In the genomic region with DNA sequence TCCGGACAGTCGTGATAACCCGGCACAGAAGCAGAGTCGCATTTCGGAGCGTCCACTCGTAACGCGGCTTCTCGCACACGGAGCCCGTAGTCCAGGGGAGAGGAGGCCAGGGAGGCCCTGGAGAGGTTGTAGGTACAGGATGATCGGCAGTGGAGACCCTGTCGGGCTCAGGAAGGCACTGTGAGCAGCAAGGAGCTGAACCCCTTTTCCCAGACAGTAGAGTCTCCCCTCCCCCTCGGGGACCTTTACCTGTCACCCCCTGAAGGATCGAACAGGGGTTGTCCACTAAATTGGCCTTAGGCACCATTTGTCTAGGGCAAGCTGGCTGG, we compare ENCODE assay signal across 8 mouse cellular contexts.
A peak's percentile ranks its signal among the peaks of the same experiment; 100 is the strongest.
DNase-seq lines count a peak whose midpoint lies in the region; ATAC-seq lines count a peak whose summit lies in the region.
"Not testable (repeated sequence)": the region's sequence is repeated elsewhere in the genome, so short reads cannot be mapped to it uniquely, and the experiment has no call there.

No protein-coding gene starts in this region.

- 57% methylated on average over 16 of the region's 16 CpGs for WGBS in embryonic facial prominence, embryonic 13.5 days
- WGBS in heart, embryonic 12.5 days = 46% methylated on average over 16 of the region's 16 CpGs
- WGBS in intestine, embryonic 14.5 days = 58% methylated on average over 16 of the region's 16 CpGs
- 62% methylated on average over 16 of the region's 16 CpGs for WGBS in limb, embryonic 15.5 days
- WGBS in liver, embryonic 16.5 days (ENCODE audit: insufficient replicate concordance) = 37% methylated on average over 16 of the region's 16 CpGs
- WGBS in midbrain, embryonic 13.5 days = 58% methylated on average over 16 of the region's 16 CpGs
- WGBS in stomach, embryonic 16.5 days = 46% methylated on average over 16 of the region's 16 CpGs

- peak; percentile 32; the same call in 1 of the 2 replicates for ATAC-seq in embryonic facial prominence, embryonic 13.5 days (ENCODE audit: insufficient number of reproducible peaks, insufficient read depth, low FRiP score, low TSS enrichment, low read depth)
- ATAC-seq in heart, embryonic 12.5 days (ENCODE audit: insufficient number of reproducible peaks, low FRiP score); intestine, embryonic 14.5 days (replicated peaks; ENCODE audit: low FRiP score, low TSS enrichment, low read depth); stomach, embryonic 16.5 days (ENCODE audit: insufficient read depth, low FRiP score): not testable (repeated sequence)
- ATAC-seq in limb, embryonic 15.5 days (ENCODE audit: insufficient number of reproducible peaks, low FRiP score, low TSS enrichment, low read depth) = 0 out of 2 replicates have a peak, but pooled peaks have one; percentile 10
- ATAC-seq in liver, embryonic 16.5 days (ENCODE audit: low read depth) = peak; percentile 2; the same call in 1 of the 2 replicates
- 0 out of 2 replicates have a peak, but pooled peaks have one; percentile 14 for ATAC-seq in midbrain, embryonic 13.5 days

- peaks cover 16% of the 10 kb centered on the region; the same call in 1 of the 2 replicates for H3K9me3 ChIP-seq in embryonic facial prominence, embryonic 13.5 days
- peaks cover 23% of the 10 kb centered on the region for H3K9me3 ChIP-seq in heart, embryonic 12.5 days (replicated peaks)
- not testable (repeated sequence) for H3K9me3 ChIP-seq in intestine, embryonic 14.5 days (ENCODE audit: control insufficient read depth, low read length); limb, embryonic 15.5 days; liver, embryonic 16.5 days (replicated peaks; ENCODE audit: control insufficient read depth, low read length); stomach, embryonic 16.5 days (replicated peaks; ENCODE audit: control insufficient read depth, low read length)
- peaks cover 29% of the 10 kb centered on the region for H3K9me3 ChIP-seq in midbrain, embryonic 13.5 days

- peak; percentile 4 for DNase-seq in 3134 (ENCODE audit: extremely low read depth, insufficient read length, low spot score)
- DNase-seq in intestine, embryonic 14.5 days (ENCODE audit: low spot score) = not testable (repeated sequence)

- H3K27ac ChIP-seq in embryonic facial prominence, embryonic 13.5 days; heart, embryonic 12.5 days (ENCODE audit: poor library complexity, severe bottlenecking); intestine, embryonic 14.5 days (ENCODE audit: low read depth); limb, embryonic 15.5 days; liver, embryonic 16.5 days (ENCODE audit: low read length); midbrain, embryonic 13.5 days; stomach, embryonic 16.5 days (ENCODE audit: low read length): not testable (repeated sequence)

- not testable (repeated sequence) for H3K4me1 ChIP-seq in embryonic facial prominence, embryonic 13.5 days; heart, embryonic 12.5 days (replicated peaks); intestine, embryonic 14.5 days (replicated peaks; ENCODE audit: control insufficient read depth, insufficient read depth, low read length); limb, embryonic 15.5 days; liver, embryonic 16.5 days (ENCODE audit: control insufficient read depth, low read depth, low read length); midbrain, embryonic 13.5 days (replicated peaks); stomach, embryonic 16.5 days (ENCODE audit: control insufficient read depth, insufficient read depth, low read length)

- H3K4me2 ChIP-seq in embryonic facial prominence, embryonic 13.5 days; limb, embryonic 15.5 days; liver, embryonic 16.5 days (ENCODE audit: low read depth, low read length); midbrain, embryonic 13.5 days (replicated peaks): not testable (repeated sequence)
- H3K4me2 ChIP-seq in heart, embryonic 12.5 days = peak overlapping the region; percentile 51
- peak overlapping the region; percentile 22; the same call in 1 of the 2 replicates for H3K4me2 ChIP-seq in intestine, embryonic 14.5 days (ENCODE audit: low read length)
- H3K4me2 ChIP-seq in stomach, embryonic 16.5 days (ENCODE audit: low read depth, low read length) = peak overlapping the region; percentile 29; the same call in 1 of the 2 replicates

- H3K36me3 ChIP-seq in embryonic facial prominence, embryonic 13.5 days; heart, embryonic 12.5 days; intestine, embryonic 14.5 days (ENCODE audit: control insufficient read depth, insufficient read depth, low read length); limb, embryonic 15.5 days; liver, embryonic 16.5 days (ENCODE audit: control insufficient read depth, insufficient read depth); midbrain, embryonic 13.5 days; stomach, embryonic 16.5 days (ENCODE audit: control insufficient read depth, insufficient read depth, low read length): not testable (repeated sequence)

- not testable (repeated sequence) for H3K4me3 ChIP-seq in embryonic facial prominence, embryonic 13.5 days; heart, embryonic 12.5 days; intestine, embryonic 14.5 days (ENCODE audit: low read depth, low read length); limb, embryonic 15.5 days; liver, embryonic 16.5 days (ENCODE audit: low read depth, low read length); midbrain, embryonic 13.5 days (replicated peaks); stomach, embryonic 16.5 days (replicated peaks; ENCODE audit: low read length)

- H3K9ac ChIP-seq in embryonic facial prominence, embryonic 13.5 days; heart, embryonic 12.5 days; intestine, embryonic 14.5 days (ENCODE audit: low read length); limb, embryonic 15.5 days; liver, embryonic 16.5 days (ENCODE audit: low read depth, low read length); midbrain, embryonic 13.5 days (replicated peaks); stomach, embryonic 16.5 days (ENCODE audit: low read length): not testable (repeated sequence)

- not testable (repeated sequence) for H3K27me3 ChIP-seq in embryonic facial prominence, embryonic 13.5 days; heart, embryonic 12.5 days (replicated peaks); intestine, embryonic 14.5 days (replicated peaks; ENCODE audit: control insufficient read depth, insufficient read depth, low read length); limb, embryonic 15.5 days; liver, embryonic 16.5 days (ENCODE audit: control insufficient read depth, insufficient read depth, low read depth, low read length); midbrain, embryonic 13.5 days; stomach, embryonic 16.5 days (ENCODE audit: control insufficient read depth, insufficient read depth, low read length)
